Mouse (Mus musculus) embryonic stem cell, embryonic (primary cell): ENCODE data around the gene Sgce.

ENCODE experiments used
- CTCF ChIA-PET, 4 experiments: fragments of 300-600 bp in 2 of 4; fragments of 350-600 bp in 2 of 4; sonication (Branson Sonifier 250); formaldehyde crosslinking; loops; one replicate each; lab custom pipeline; 2022; ENCODE audit warnings: inconsistent platforms in 2 of 4; lab: Charles Lee
- POLR2A ChIA-PET, 4 experiments: fragments of 300-600 bp in 2 of 4; fragments of 350-600 bp in 2 of 4; sonication (Branson Sonifier 250); formaldehyde crosslinking; loops; one replicate each; lab custom pipeline; 2022; ENCODE audit warnings: antibody characterized with exemption in 4 of 4, inconsistent platforms in 1 of 4; lab: Charles Lee

The Sgce gene

GRCm38 (mm10) chr6:4736372-4736771, 10.6 kb downstream of the Sgce start:
- POLR2A ChIA-PET, result no interaction called here
- CTCF ChIA-PET, result interaction anchor here in 1 of 4 experiments (0.7 kb wide), 1 partner anchor 656 kb away, joined by 8 read pairs; no protein-coding TSS in a partner anchor

- POLR2A ChIA-PET, result interaction anchor here in 2 of 4 experiments (0.7 to 2.1 kb wide), 11 partner anchors 11 to 74 kb away, joined by 3 to 9 read pairs (median 4); partner anchors contain the start of genes Sgce (in 2 of the 2) and Peg10 (in 1 of the 2)
- CTCF ChIA-PET, result interaction anchor here in 1 of 4 experiments (0.6 kb wide), 3 partner anchors 22 to 250 kb away, joined by 3 read pairs; no protein-coding TSS in a partner anchor
Observed at GRCm38 (mm10) chr6:4733208-4733607, 13.8 kb downstream of the Sgce start.

GRCm38 (mm10) chr6:4731675-4732074, 15.3 kb downstream of the Sgce start:
- POLR2A ChIA-PET, result interaction anchor here in 1 of 4 experiments (1.5 kb wide), 1 partner anchor 16 kb away, joined by 4 read pairs; no protein-coding TSS in a partner anchor
- CTCF ChIA-PET, result interaction anchor here in 1 of 4 experiments (0.7 kb wide), 1 partner anchor 38 kb away, joined by 3 read pairs; no protein-coding TSS in a partner anchor

GRCm38 (mm10) chr6:4728305-4728704, 18.7 kb downstream of the Sgce start:
- POLR2A ChIA-PET, result no interaction called here

GRCm38 (mm10) chr6:4723998-4724757, 22.8 kb downstream of the Sgce start:
- ChIA-PET CTCF (no interaction called here), POLR2A (interaction anchor here in 2 of 4 experiments (0.7 kb wide), 2 partner anchors 39 to 50 kb away, joined by 3 read pairs; no protein-coding TSS in a partner anchor)

More at GRCm38 (mm10) chr6:4728305-4728704, 18.7 kb downstream of the Sgce start:
- CTCF ChIA-PET, result no interaction called here

GRCm38 (mm10) chr6:4722739-4723138, 24.3 kb downstream of the Sgce start:
- POLR2A ChIA-PET, result interaction anchor here in 1 of 4 experiments (3.6 kb wide), 1 partner anchor 11 kb away, joined by 9 read pairs; no protein-coding TSS in a partner anchor
- CTCF ChIA-PET, result no interaction called here

GRCm38 (mm10) chr6:4722142-4722541, 24.9 kb downstream of the Sgce start:
- POLR2A ChIA-PET, result interaction anchor here in 1 of 4 experiments (1.6 to 3.6 kb wide), 2 partner anchors 11 to 17 kb away, joined by 5 to 9 read pairs; no protein-coding TSS in a partner anchor
- CTCF ChIA-PET, result no interaction called here

GRCm38 (mm10) chr6:4717344-4717743, 29.7 kb downstream of the Sgce start:
- ChIA-PET CTCF (interaction anchor here in 1 of 4 experiments (0.6 kb wide), 1 partner anchor 450 kb away, joined by 3 read pairs; no protein-coding TSS in a partner anchor), POLR2A (no interaction called here)

GRCm38 (mm10) chr6:4716171-4716570, 30.8 kb downstream of the Sgce start:
- ChIA-PET POLR2A (interaction anchor here in 1 of 4 experiments (0.8 to 1.9 kb wide), 3 partner anchors 10 to 16 kb away, joined by 4 read pairs; no protein-coding TSS in a partner anchor), CTCF (no interaction called here)

- CTCF ChIA-PET, result no interaction called here
- POLR2A ChIA-PET, result interaction anchor here in 1 of 4 experiments (0.6 kb wide), 1 partner anchor 12 kb away, joined by 12 read pairs; no protein-coding TSS in a partner anchor
Observed at GRCm38 (mm10) chr6:4708971-4709370, 38.0 kb downstream of the Sgce start.

- ChIA-PET POLR2A (interaction anchor here in 1 of 4 experiments (1.0 kb wide), 1 partner anchor 17 kb away, joined by 3 read pairs; no protein-coding TSS in a partner anchor), CTCF (no interaction called here)
Observed at GRCm38 (mm10) chr6:4706415-4706814, 40.6 kb downstream of the Sgce start.

- POLR2A ChIA-PET, result interaction anchor here in 1 of 4 experiments (1.6 to 1.7 kb wide), 2 partner anchors 13 to 30 kb away, joined by 3 to 6 read pairs; no protein-coding TSS in a partner anchor
- CTCF ChIA-PET, result interaction anchor here in 2 of 4 experiments (0.6 to 1.0 kb wide), 2 partner anchors 26 to 406 kb away, joined by 3 to 4 read pairs; no protein-coding TSS in a partner anchor
Observed at GRCm38 (mm10) chr6:4703908-4704307, 43.1 kb downstream of the Sgce start.

- ChIA-PET CTCF (no interaction called here), POLR2A (no interaction called here)
Observed at GRCm38 (mm10) chr6:4701641-4702040, 45.4 kb downstream of the Sgce start.

- CTCF ChIA-PET, result no interaction called here
- POLR2A ChIA-PET, result no interaction called here
Observed at GRCm38 (mm10) chr6:4695778-4696177, 51.2 kb downstream of the Sgce start.

- POLR2A ChIA-PET, result no interaction called here
- CTCF ChIA-PET, result no interaction called here
Observed at GRCm38 (mm10) chr6:4694672-4695231, 52.3 kb downstream of the Sgce start.

- ChIA-PET CTCF (interaction anchor here in 1 of 4 experiments (0.6 kb wide), 1 partner anchor 38 kb away, joined by 3 read pairs; no protein-coding TSS in a partner anchor), POLR2A (interaction anchor here in 1 of 4 experiments (1.3 kb wide), 1 partner anchor 12 kb away, joined by 4 read pairs; no protein-coding TSS in a partner anchor)
Observed at GRCm38 (mm10) chr6:4693544-4693943, 53.5 kb downstream of the Sgce start.

- POLR2A ChIA-PET, result interaction anchor here in 1 of 4 experiments (1.2 kb wide), 1 partner anchor 12 kb away, joined by 6 read pairs; no protein-coding TSS in a partner anchor
- CTCF ChIA-PET, result interaction anchor here in 1 of 4 experiments (0.6 kb wide), 1 partner anchor 144 kb away, joined by 8 read pairs; no protein-coding TSS in a partner anchor
Observed at GRCm38 (mm10) chr6:4690438-4690837, 56.6 kb downstream of the Sgce start.

GRCm38 (mm10) chr6:4684706-4685340, 62.2 kb downstream of the Sgce start:
- CTCF ChIA-PET, result interaction anchor here in 1 of 4 experiments (0.6 kb wide), 1 partner anchor 327 kb away, joined by 3 read pairs; no protein-coding TSS in a partner anchor
- POLR2A ChIA-PET, result interaction anchor here (0.5 to 1.8 kb wide), 19 partner anchors 9 to 740 kb away, joined by 3 to 8 read pairs (median 3); no protein-coding TSS in a partner anchor
